Mouse (Mus musculus): ENCODE data around the gene Pappa. TPM values are rescaled to one million over a fixed set of nuclear protein-coding genes. Genes with fewer than 3 reads are reported as not detected.
A peak's percentile ranks its signal among the peaks of the same experiment; 100 is the strongest.

Pappa gene
- 0.31 and 0.33 TPM in 2 replicates for polyA plus RNA-seq (2012; rRNA removed)

DNA sequence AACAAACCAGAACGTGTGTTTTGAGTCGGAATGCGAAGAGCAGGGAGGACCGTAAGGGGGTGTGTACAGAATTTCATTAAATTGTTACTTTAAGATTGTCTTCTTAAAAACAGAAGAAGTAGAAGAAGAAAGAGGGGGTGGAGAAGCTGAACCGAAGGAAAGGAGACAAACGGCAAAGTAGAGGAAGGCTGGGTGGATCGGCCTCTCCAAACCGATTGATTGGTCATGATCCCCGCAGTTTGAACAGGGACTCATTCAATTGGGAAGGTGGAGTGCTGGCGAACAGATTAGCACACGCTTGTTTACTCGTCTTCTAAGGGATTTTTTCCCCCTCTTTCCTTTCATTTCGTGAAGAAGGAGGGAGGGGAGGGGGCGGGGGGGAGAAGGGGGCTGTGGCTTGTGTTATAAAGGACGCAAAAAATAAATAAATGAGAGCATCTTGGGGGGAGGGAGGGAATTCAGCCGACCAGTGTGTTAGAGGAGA lies at the start of gene Pappa:
Gene Pappa, plus strand, starts transcription at position 434 of the 484 bp plus-strand sequence.
- H3K4me3 ChIP-seq (replicated peaks; ENCODE audit: extremely low read depth, low read depth, low read length): peak within 1 kb of the TSS; percentile 46
- DNase-seq: no peak
- TF ChIP-seq POLR2A (IDR thresholded peaks at IDR 0.05; ENCODE audit: borderline replicate concordance, extremely low read depth, low read depth, low read length): no peak
- no peaks in the 10 kb centered on the region; the same call in 1 of the 2 replicates for H3K4me1 ChIP-seq (ENCODE audit: control insufficient read depth, insufficient read depth, low read length)
- under 1% methylated on average over 16 of the region's 16 CpGs for WGBS

DNA sequence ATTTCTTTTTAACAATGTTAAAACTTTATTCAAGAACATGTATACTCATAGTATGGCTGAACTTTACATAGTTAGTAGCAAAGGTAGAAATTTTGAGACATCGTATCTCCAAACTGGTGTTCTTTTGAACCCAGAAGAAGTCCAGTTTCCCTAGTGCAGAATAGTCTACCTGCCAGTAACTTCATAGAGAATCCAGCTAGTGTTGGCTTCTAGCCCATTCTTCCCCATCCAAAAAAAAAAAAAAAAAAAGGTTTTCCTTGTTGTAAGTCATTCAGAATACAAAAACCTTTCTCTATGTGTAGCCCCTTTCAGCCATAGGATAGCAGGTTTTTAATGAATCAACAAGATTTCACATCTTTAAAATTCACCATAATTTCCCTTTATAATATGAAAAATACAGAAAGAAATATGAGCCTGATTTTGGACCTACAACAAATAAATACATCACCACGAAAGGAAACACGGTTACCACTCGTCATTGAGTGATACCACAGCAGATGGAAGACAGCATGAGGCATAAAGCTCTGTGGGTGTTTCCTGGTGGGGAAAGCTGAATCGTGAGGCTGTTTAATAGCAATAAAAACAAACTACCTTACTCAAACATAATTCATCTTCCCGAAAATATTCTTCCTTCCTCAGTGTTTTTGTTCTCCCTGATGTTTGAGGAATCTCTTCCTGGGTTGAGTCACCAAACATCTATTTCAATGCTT lies 45.9 kb upstream of the Pappa start:
- Histone ChIP-seq H3K4me3 (replicated peaks; ENCODE audit: extremely low read depth, low read depth, low read length) (no peak overlapping the region), H3K4me1 (ENCODE audit: control insufficient read depth, insufficient read depth, low read length) (no peaks in the 10 kb centered on the region)
- WGBS: 65% methylated on average over 6 of the region's 6 CpGs
- TF ChIP-seq POLR2A (IDR thresholded peaks at IDR 0.05; ENCODE audit: borderline replicate concordance, extremely low read depth, low read depth, low read length) (no peak), CTCF (IDR thresholded peaks at IDR 0.05; ENCODE audit: insufficient read depth, low read length) (no peak)
- DNase-seq: no peak

DNA sequence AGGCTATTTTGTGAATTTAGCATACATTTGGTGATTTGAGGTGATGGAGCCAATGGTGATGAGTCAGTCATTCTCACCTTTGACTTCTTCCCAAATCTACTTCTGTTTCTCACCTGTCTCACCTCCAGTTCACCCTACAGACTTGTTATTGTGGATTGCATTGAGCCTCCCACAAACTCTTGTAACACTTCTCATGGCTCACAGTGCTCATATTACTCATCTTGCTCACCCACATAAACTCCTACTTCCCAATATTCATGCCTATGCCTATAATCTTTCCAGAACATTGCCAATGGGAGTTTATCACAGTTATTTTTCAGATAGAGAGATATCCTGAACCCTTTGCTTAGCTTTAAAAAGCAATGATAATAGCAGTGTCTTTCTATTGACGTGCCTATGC lies 37.1 kb upstream of the Pappa start:
- TF ChIP-seq CTCF (IDR thresholded peaks at IDR 0.05; ENCODE audit: insufficient read depth, low read length): no peak
- no peak for TF ChIP-seq POLR2A (IDR thresholded peaks at IDR 0.05; ENCODE audit: borderline replicate concordance, extremely low read depth, low read depth, low read length)
- H3K4me3 ChIP-seq (replicated peaks; ENCODE audit: extremely low read depth, low read depth, low read length): no peak overlapping the region
- no peaks in the 10 kb centered on the region for H3K4me1 ChIP-seq (ENCODE audit: control insufficient read depth, insufficient read depth, low read length)
- 60% methylated on average over 1 of the region's 1 CpGs for WGBS
- DNase-seq: no peak

DNA sequence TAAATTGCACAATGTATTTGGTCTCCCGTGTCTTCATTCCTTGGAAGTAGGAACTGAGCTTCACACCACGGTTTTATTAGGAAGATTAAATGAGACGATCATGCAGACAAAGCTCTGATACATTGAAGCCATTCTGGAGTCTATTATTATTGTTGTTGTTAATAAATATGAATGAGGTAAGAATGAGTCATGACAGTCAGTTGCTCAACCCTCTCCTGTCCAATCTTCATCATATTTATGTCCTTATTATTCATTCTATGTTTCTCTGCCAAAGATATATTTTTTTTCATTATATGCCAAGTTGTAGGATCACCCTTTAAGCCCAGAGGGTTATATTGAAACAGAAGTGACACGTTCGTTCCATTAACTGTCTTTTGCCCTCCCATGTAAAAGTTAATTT lies 36.4 kb upstream of the Pappa start:
- TF ChIP-seq POLR2A (IDR thresholded peaks at IDR 0.05; ENCODE audit: borderline replicate concordance, extremely low read depth, low read depth, low read length): no peak
- no peak for TF ChIP-seq CTCF (IDR thresholded peaks at IDR 0.05; ENCODE audit: insufficient read depth, low read length)
- H3K4me1 ChIP-seq (ENCODE audit: control insufficient read depth, insufficient read depth, low read length): no peaks in the 10 kb centered on the region
- DNase-seq: no peak
- 79% methylated on average over 5 of the region's 5 CpGs for WGBS
- H3K4me3 ChIP-seq (replicated peaks; ENCODE audit: extremely low read depth, low read depth, low read length): no peak overlapping the region

DNA sequence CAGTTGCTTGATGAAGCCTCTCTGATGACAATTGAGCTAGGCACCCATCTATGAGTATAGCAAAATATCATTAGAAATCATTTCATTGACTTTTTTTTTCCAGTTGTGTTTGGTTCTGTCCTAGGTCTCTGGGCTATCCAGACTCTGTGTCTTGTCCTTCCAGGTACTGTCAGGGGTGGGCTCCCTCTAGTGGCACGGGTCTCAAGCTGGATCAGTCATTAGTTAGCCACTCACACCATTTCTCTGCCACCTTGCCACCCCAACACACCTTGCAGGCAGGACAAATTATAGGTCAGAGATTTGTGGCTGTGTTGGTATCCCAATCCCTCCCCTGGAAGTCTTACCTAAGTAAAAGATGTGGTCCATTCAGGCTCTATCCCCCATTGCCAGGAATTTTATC lies 31.8 kb upstream of the Pappa start:
- no peak overlapping the region for H3K4me3 ChIP-seq (replicated peaks; ENCODE audit: extremely low read depth, low read depth, low read length)
- DNase-seq: no peak
- H3K4me1 ChIP-seq (ENCODE audit: control insufficient read depth, insufficient read depth, low read length): no peaks in the 10 kb centered on the region
- TF ChIP-seq POLR2A (IDR thresholded peaks at IDR 0.05; ENCODE audit: borderline replicate concordance, extremely low read depth, low read depth, low read length) (no peak), CTCF (IDR thresholded peaks at IDR 0.05; ENCODE audit: insufficient read depth, low read length) (no peak)
- 6% methylated on average over 1 of the region's 1 CpGs for WGBS

DNA sequence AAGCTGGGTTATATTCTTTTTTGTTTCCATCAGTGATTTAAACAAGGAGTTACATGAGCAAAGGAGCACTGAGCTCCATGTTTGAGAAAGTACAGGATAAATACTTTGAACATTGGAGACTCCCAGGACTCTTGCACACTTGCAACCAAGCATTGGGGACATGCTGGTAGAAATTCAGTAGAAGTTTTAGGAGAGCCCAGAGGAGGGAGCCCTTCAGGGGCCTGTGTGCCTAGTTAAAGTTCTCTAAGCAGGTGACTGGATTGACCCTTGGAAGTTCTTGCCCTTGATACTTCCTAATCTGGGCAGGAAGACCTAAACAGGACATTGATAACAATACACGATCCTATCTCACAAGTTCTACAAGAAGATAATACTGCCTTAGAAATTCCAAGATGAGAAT lies 3.6 kb upstream of the Pappa start:
- Histone ChIP-seq H3K4me1 (ENCODE audit: control insufficient read depth, insufficient read depth, low read length) (no peaks in the 10 kb centered on the region; the same call in 1 of the 2 replicates), H3K4me3 (replicated peaks; ENCODE audit: extremely low read depth, low read depth, low read length) (no peak overlapping the region)
- DNase-seq: no peak
- 59% methylated on average over 1 of the region's 1 CpGs for WGBS
- TF ChIP-seq POLR2A (IDR thresholded peaks at IDR 0.05; ENCODE audit: borderline replicate concordance, extremely low read depth, low read depth, low read length) (no peak), CTCF (IDR thresholded peaks at IDR 0.05; ENCODE audit: insufficient read depth, low read length) (no peak)

DNA sequence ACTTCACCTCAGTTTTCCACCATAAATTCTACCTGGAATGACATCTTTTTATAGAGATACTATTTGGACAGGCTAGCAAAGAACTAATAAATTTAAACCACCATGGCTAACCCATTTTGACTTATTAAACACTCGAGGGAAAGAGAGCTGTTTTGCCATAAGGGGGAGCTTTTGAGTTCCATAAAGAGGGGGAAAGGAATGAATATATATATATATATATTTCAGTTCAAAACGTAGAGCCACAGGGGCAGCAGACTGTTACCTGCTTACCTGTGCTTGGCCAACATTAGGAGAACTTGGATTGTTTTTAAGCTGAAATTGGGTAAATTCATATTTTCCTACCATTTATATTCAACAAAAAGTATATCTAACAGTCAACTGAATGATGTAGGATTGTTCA lies 1.1 kb upstream of the Pappa start:
- H3K4me3 ChIP-seq (replicated peaks; ENCODE audit: extremely low read depth, low read depth, low read length): no peak overlapping the region
- DNase-seq: no peak
- no peak for TF ChIP-seq POLR2A (IDR thresholded peaks at IDR 0.05; ENCODE audit: borderline replicate concordance, extremely low read depth, low read depth, low read length)
- TF ChIP-seq CTCF (IDR thresholded peaks at IDR 0.05; ENCODE audit: insufficient read depth, low read length): no peak
- no peaks in the 10 kb centered on the region; the same call in 1 of the 2 replicates for H3K4me1 ChIP-seq (ENCODE audit: control insufficient read depth, insufficient read depth, low read length)
- 1% methylated on average over 2 of the region's 2 CpGs for WGBS

DNA sequence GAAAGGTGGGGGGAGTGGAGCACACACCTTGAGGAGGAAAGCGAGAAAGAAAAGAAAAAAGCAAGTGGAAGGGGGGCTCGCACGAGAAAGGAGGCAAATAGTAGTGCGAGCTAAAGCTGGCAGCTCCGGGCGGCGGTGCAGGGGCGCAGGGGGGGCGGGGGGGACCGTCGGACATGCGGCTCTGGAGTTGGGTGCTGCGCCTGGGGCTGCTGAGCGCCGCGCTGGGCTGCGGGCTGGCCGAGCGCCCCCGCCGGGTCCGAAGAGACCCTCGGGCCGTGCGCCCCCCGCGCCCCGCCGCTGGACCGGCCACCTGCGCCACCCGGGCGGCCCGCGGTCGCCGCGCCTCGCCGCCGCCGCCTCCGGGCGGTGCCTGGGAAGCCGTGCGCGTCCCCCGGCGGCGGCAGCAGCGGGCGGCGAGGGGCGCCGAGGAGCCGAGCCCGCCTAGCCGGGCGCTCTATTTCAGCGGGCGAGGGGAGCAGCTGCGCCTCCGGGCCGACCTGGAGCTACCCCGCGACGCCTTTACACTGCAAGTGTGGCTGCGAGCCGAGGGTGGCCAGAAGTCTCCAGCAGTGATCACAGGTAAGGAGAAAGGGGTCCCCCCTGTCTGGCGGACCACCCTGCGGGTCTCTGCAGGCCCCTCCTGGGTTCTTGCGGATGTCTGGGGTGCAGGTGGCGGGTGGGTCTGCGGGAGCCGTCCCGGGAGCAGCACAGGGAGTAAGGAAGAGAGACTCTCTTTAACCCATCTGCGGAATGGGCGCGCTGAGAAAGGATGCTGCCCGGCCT lies 586 bp downstream of the Pappa start:
- DNase-seq: peak; percentile 17
- no peaks in the 10 kb centered on the region; the same call in 1 of the 2 replicates for H3K4me1 ChIP-seq (ENCODE audit: control insufficient read depth, insufficient read depth, low read length)
- WGBS: 3% methylated on average over 78 of the region's 80 CpGs
- peak overlapping the region; percentile 46 for H3K4me3 ChIP-seq (replicated peaks; ENCODE audit: extremely low read depth, low read depth, low read length)
- no peak for TF ChIP-seq POLR2A (IDR thresholded peaks at IDR 0.05; ENCODE audit: borderline replicate concordance, extremely low read depth, low read depth, low read length)
- no peak for TF ChIP-seq CTCF (IDR thresholded peaks at IDR 0.05; ENCODE audit: insufficient read depth, low read length)

DNA sequence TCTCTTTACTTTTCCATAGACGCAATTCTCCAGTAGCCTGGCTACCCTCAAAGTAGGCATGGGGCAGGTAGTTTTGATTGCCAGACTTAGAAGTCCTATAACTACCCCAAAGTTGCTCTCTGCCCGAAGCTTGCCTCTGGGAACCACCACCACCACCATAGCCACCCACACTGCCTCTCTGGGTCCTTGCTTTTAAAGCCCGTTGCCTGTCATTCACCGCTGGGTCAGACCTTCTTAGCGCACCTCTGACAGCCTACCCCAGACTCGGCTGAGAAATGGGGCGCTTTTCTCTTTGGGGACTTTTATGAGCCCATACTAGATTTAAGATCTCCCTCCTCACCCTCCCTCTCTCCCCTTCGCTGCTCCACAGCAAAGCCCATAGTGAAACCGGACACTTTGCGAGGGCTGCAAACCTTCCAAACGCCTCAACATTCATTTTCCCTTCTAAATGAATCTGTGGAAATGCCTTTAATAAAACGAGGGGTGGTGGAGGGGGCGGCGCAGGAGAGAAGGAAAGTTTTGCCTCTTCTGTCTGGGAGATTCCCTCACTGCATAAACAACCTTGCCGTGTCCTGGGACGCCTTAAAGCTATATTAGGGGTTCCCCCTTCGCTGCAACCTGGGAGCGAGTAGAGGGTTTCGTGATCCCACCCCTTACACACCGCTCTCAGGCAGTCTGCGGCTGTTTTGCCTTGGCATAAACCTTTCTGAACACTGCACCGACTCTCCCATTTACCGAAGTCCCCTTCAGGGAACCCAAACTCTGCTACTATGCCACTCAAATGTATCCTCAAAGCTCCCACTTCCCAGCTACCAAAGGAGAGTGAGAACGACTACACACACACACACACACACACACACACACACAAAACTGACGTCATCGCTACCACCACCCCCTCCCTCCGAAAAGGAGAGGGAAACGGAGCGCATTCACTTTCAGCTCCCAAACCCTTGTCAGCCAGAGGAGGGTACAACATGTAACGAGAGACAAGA lies 1.7 kb downstream of the Pappa start:
- TF ChIP-seq POLR2A (IDR thresholded peaks at IDR 0.05; ENCODE audit: borderline replicate concordance, extremely low read depth, low read depth, low read length) (no peak), CTCF (IDR thresholded peaks at IDR 0.05; ENCODE audit: insufficient read depth, low read length) (no peak)
- Histone ChIP-seq H3K4me3 (replicated peaks; ENCODE audit: extremely low read depth, low read depth, low read length) (peak overlapping the region; percentile 48), H3K4me1 (ENCODE audit: control insufficient read depth, insufficient read depth, low read length) (no peaks in the 10 kb centered on the region; the same call in 1 of the 2 replicates)
- under 1% methylated on average over 30 of the region's 30 CpGs for WGBS
- DNase-seq: peak; percentile 28

All from lung, adult 2 months (tissue).